Mouse (Mus musculus) myocyte (in vitro differentiated cells): ENCODE data around the gene Tbc1d10c.

Experiments
- CEBPB ChIP-seq: IDR thresholded peaks from 2 replicates; pipeline ENCODE4 v1.6.1; 2011; ENCODE audit warnings: mild to moderate bottlenecking, moderate library complexity; ENCODE audit not compliant: poor library complexity, insufficient read depth, severe bottlenecking
- POLR2A ChIP-seq: IDR thresholded peaks from one replicate; pipeline ENCODE4 v1.6.1; 2011; ENCODE audit warnings: low read depth, mild to moderate bottlenecking, control low read depth, moderate library complexity; ENCODE audit not compliant: insufficient read length
- POLR2AphosphoS2 ChIP-seq: IDR thresholded peaks from one replicate; pipeline ENCODE4 v1.6.1; 2011; ENCODE audit warnings: low read depth, control low read depth; ENCODE audit not compliant: insufficient read length
- REST ChIP-seq: IDR thresholded peaks from one replicate; pipeline ENCODE4 v1.6.1; 2011; ENCODE audit warnings: mild to moderate bottlenecking, control low read depth, moderate library complexity; ENCODE audit not compliant: insufficient read depth, insufficient read length
- TCF12 ChIP-seq: IDR thresholded peaks from one replicate; pipeline ENCODE4 v1.6.1; 2011; ENCODE audit warnings: mild to moderate bottlenecking, control low read depth; ENCODE audit not compliant: poor library complexity, insufficient read depth, severe bottlenecking
- USF1 ChIP-seq: IDR thresholded peaks from one replicate; pipeline ENCODE4 v1.6.1; 2011; ENCODE audit warnings: low read depth, mild to moderate bottlenecking, control low read depth, moderate library complexity

GRCm38 (mm10) chr19:4137913-4138312 is 53.2 kb downstream of the Tbc1d10c start:
- TF ChIP-seq POLR2A (no peak), TCF12 (no peak), REST (no peak), USF1 (no peak), POLR2AphosphoS2 (no peak), CEBPB (no peak)
